ENCODE assay signal across 18 mouse cellular contexts in genomic region chr14:19967482-19967881, GRCm38 (mm10). TPM values are rescaled to one million over a fixed set of nuclear protein-coding genes. Genes with fewer than 3 reads are reported as not detected.
DNase-seq lines count a peak whose midpoint lies in the region; ATAC-seq and TF ChIP-seq lines count a peak whose summit lies in the region.
"Had no signal": no experiment of that assay in that cellular context is flagged by ENCODE, and none has a peak within 500 bp of the region (broad histone marks: within the 10 kb centered on the region; RNA-seq: fewer than 3 reads in every experiment).

No protein-coding gene starts in this region.

- H3K27me3 ChIP-seq in hindbrain, embryonic 13.5 days: no peaks in the 10 kb centered on the region
- no peaks in the 10 kb centered on the region for H3K27me3 ChIP-seq in hindbrain, embryonic 10.5 days (ENCODE audit: insufficient read depth, poor library complexity, severe bottlenecking)
- H3K27me3 ChIP-seq in megakaryocyte, embryonic 14.5 days (replicated peaks): peaks cover 14% of the 10 kb centered on the region
- no peaks in the 10 kb centered on the region for H3K27me3 ChIP-seq in G1E (ENCODE audit: insufficient read depth, low read length)
- no peaks in the 10 kb centered on the region for H3K27me3 ChIP-seq in forebrain, postnatal 0 days (ENCODE audit: insufficient read depth, low read length)
- H3K27me3 ChIP-seq: hindbrain, embryonic 12.5 days; stomach, embryonic 15.5 days had no signal

- 68% methylated on average over 8 of the region's 8 CpGs for WGBS in hindbrain, embryonic 13.5 days
- WGBS in hindbrain, embryonic 10.5 days: 83% methylated on average over 8 of the region's 8 CpGs
- WGBS in forebrain, postnatal 0 days: 48% methylated on average over 8 of the region's 8 CpGs

- intact Hi-C loops in heart, postnatal 25 days (cut with DNase I): no loop called here

- no peaks in the 10 kb centered on the region for H3K9me3 ChIP-seq in hindbrain, embryonic 13.5 days
- H3K9me3 ChIP-seq in hindbrain, embryonic 10.5 days: no peaks in the 10 kb centered on the region
- H3K9me3 ChIP-seq in megakaryocyte, embryonic 14.5 days: no peaks in the 10 kb centered on the region
- H3K9me3 ChIP-seq in G1E (replicated peaks): no peaks in the 10 kb centered on the region; the same call in 1 of the 2 replicates
- H3K9me3 ChIP-seq in forebrain, postnatal 0 days (ENCODE audit: low read length): no peaks in the 10 kb centered on the region
- H3K9me3 ChIP-seq: hindbrain, embryonic 12.5 days; stomach, embryonic 15.5 days had no signal

- TF ChIP-seq CTCF in G1E (IDR thresholded peaks at IDR 0.05; ENCODE audit: low read depth, low read length): no peak
- TF ChIP-seq CTCF in forebrain, postnatal 0 days (IDR thresholded peaks at IDR 0.05; ENCODE audit: low read depth): no peak

- H3K4me1 ChIP-seq in hindbrain, embryonic 13.5 days (replicated peaks): peaks cover 72% of the 10 kb centered on the region
- H3K4me1 ChIP-seq in hindbrain, embryonic 10.5 days (replicated peaks): peaks cover 41% of the 10 kb centered on the region
- peaks cover 46% of the 10 kb centered on the region for H3K4me1 ChIP-seq in megakaryocyte, embryonic 14.5 days
- H3K4me1 ChIP-seq in G1E (ENCODE audit: insufficient read depth, low read depth, low read length): peaks cover 73% of the 10 kb centered on the region
- H3K4me1 ChIP-seq in forebrain, postnatal 0 days (ENCODE audit: insufficient read depth): peaks cover 35% of the 10 kb centered on the region

- ATAC-seq in hindbrain, embryonic 13.5 days (ENCODE audit: low FRiP score): no peak
- ATAC-seq in megakaryocyte, adult 5-6 weeks (ENCODE audit: poor library complexity, severe bottlenecking): no peak
- ATAC-seq in G1E (ENCODE audit: extremely low read depth, insufficient number of reproducible peaks, low FRiP score, poor library complexity, severe bottlenecking): no peak
- ATAC-seq in forebrain, postnatal 0 days: peak; percentile 82
- ATAC-seq: midbrain, embryonic 16.5 days had no signal

- 0 out of 2 replicates have a peak overlapping the region, but pooled peaks have one; percentile 35 for H3K27ac ChIP-seq in hindbrain, embryonic 13.5 days
- H3K27ac ChIP-seq in hindbrain, embryonic 10.5 days: no peak overlapping the region
- H3K27ac ChIP-seq in forebrain, postnatal 0 days (ENCODE audit: low read depth, low read length): no peak overlapping the region
- H3K27ac ChIP-seq: hindbrain, embryonic 12.5 days; stomach, embryonic 15.5 days had no signal

- H3K9ac ChIP-seq in hindbrain, embryonic 13.5 days: peak overlapping the region; percentile 36; the same call in 1 of the 2 replicates
- no peak overlapping the region for H3K9ac ChIP-seq in forebrain, postnatal 0 days
- H3K9ac ChIP-seq: hindbrain, embryonic 12.5 days; stomach, embryonic 15.5 days had no signal

- no peak for DNase-seq in hindbrain, embryonic 10.5 days (ENCODE audit: low spot score)
- no peak for DNase-seq in G1E (ENCODE audit: low spot score)
- DNase-seq in forebrain, postnatal 0 days: no peak
- no peak for DNase-seq in heart, postnatal 25 days (ENCODE audit: low spot score)
- no peak for DNase-seq in adrenal gland, postnatal 14 days
- DNase-seq: cerebellum, adult 8-10 months; gastrocnemius, postnatal 36 days; kidney, adult 2 months; kidney, postnatal 25 days; liver; lung, adult 2 months; thymus, postnatal 36 days had no signal

- no peaks in the 10 kb centered on the region for H3K36me3 ChIP-seq in hindbrain, embryonic 13.5 days
- H3K36me3 ChIP-seq in hindbrain, embryonic 10.5 days: 0 out of 2 replicates have a peak, but pooled peaks cover 2% of the 10 kb centered on the region
- H3K36me3 ChIP-seq in megakaryocyte, embryonic 14.5 days (replicated peaks; ENCODE audit: low read length): no peaks in the 10 kb centered on the region
- peaks cover 13% of the 10 kb centered on the region for H3K36me3 ChIP-seq in G1E (replicated peaks)
- H3K36me3 ChIP-seq in forebrain, postnatal 0 days (ENCODE audit: insufficient read depth): 0 out of 2 replicates have a peak, but pooled peaks cover 3% of the 10 kb centered on the region
- H3K36me3 ChIP-seq: hindbrain, embryonic 12.5 days; stomach, embryonic 15.5 days had no signal

- H3K4me3 ChIP-seq in hindbrain, embryonic 13.5 days: no peak overlapping the region
- H3K4me3 ChIP-seq in hindbrain, embryonic 10.5 days: no peak overlapping the region
- H3K4me3 ChIP-seq in megakaryocyte, embryonic 14.5 days (replicated peaks): peak overlapping the region; percentile 11
- H3K4me3 ChIP-seq in G1E (ENCODE audit: low read depth, low read length): peak overlapping the region; percentile 30; the same call in 1 of the 2 replicates
- H3K4me3 ChIP-seq in forebrain, postnatal 0 days (ENCODE audit: low read depth, low read length): no peak overlapping the region
- H3K4me3 ChIP-seq: hindbrain, embryonic 12.5 days; stomach, embryonic 15.5 days had no signal

- H3K4me2 ChIP-seq in hindbrain, embryonic 13.5 days: no peak overlapping the region
- H3K4me2 ChIP-seq in forebrain, postnatal 0 days (ENCODE audit: low read depth): no peak overlapping the region
- H3K4me2 ChIP-seq: hindbrain, embryonic 12.5 days; stomach, embryonic 15.5 days had no signal

RNA-seq across cellular contexts. Expression of gene Gng2, which starts 9.9 kb away (rescaled TPM):
- 374 and 390 TPM in 2 replicates for polyA plus RNA-seq in hindbrain, embryonic 13.5 days (2015; fragmentation: Nextera tagmentation; extraction: Ambion mirVana)
- 105 and 141 TPM in 2 replicates for polyA plus RNA-seq in hindbrain, embryonic 10.5 days (2016; fragmentation: Nextera tagmentation; extraction: Ambion mirVana)
- 0.50 TPM in 1 of 2 replicates, not detected in the other for polyA plus RNA-seq in megakaryocyte, embryonic 14.5 days (2012; ENCODE audit: insufficient read depth, low replicate concordance)
- total RNA-seq in megakaryocyte, adult 5-6 weeks (2015): 165 and 177 TPM in 2 replicates
- 74.5 and 87.6 TPM in 2 replicates for total RNA-seq in megakaryocyte, adult 5-6 weeks (2017)
- total RNA-seq in G1E (2014; fragmentation: Nextera tagmentation): 85.9 and 90.4 TPM in 2 replicates
- 280 and 293 TPM in 2 replicates for total RNA-seq in G1E (2017)
- polyA plus RNA-seq in G1E (2012): 3.4 and 4.3 TPM in 2 replicates
- 447 and 546 TPM in 2 replicates for total RNA-seq in forebrain, postnatal 0 days (2014; rRNA removed)
- 367 and 462 TPM in 2 replicates for polyA plus RNA-seq in forebrain, postnatal 0 days (2015; fragmentation: Nextera tagmentation; extraction: Ambion mirVana)
- total RNA-seq in heart, postnatal 25 days (2021): 10 to 100 TPM; 15.8 to 16.7 TPM
- 32.7 and 44.4 TPM in 2 replicates for total RNA-seq in adrenal gland, postnatal 14 days (2021)

Comparison
In these comparisons a context has a peak if more than half of its experiments do, and no peak if none do; other contexts are left out.
1. H3K4me3 ChIP-seq: peak in megakaryocyte, embryonic 14.5 days (single experiment) and G1E (single experiment); none in hindbrain, embryonic 13.5 days (single experiment), hindbrain, embryonic 10.5 days (single experiment) and forebrain, postnatal 0 days (single experiment).